Mouse (Mus musculus): Measurements from ENCODE around the gene Eps8.

Eps8 gene

GRCm38 (mm10) chr6:137519529-137520342 lies 134.9 kb downstream of the Eps8 start:
- no peak for DNase-seq (ENCODE audit: low spot score in 2 of 2)

GRCm38 (mm10) chr6:137514872-137515271 lies 139.8 kb downstream of the Eps8 start:
- no peak for DNase-seq (ENCODE audit: low spot score in 2 of 2)

- no peak for DNase-seq (ENCODE audit: low spot score in 2 of 2)
These were observed 141.9 kb downstream of the Eps8 start for GRCm38 (mm10) chr6:137512753-137513152.

- no peak for DNase-seq (ENCODE audit: low spot score in 2 of 2)
These were observed 145.2 kb downstream of the Eps8 start for GRCm38 (mm10) chr6:137509341-137510045.

- DNase-seq (ENCODE audit: low spot score in 2 of 2) = no peak
These were observed 145.7 kb downstream of the Eps8 start for GRCm38 (mm10) chr6:137508936-137509335.

GRCm38 (mm10) chr6:137506563-137506962 lies 148.1 kb downstream of the Eps8 start:
- no peak for DNase-seq (ENCODE audit: low spot score in 2 of 2)

GRCm38 (mm10) chr6:137505555-137506227 lies 149.0 kb downstream of the Eps8 start:
- DNase-seq (ENCODE audit: low spot score in 2 of 2) = no peak

- DNase-seq (ENCODE audit: low spot score in 2 of 2) = no peak
These were observed 150.6 kb downstream of the Eps8 start for GRCm38 (mm10) chr6:137504052-137504451.

GRCm38 (mm10) chr6:137503462-137503861 lies 151.2 kb downstream of the Eps8 start:
- DNase-seq (ENCODE audit: low spot score in 2 of 2) = no peak

GRCm38 (mm10) chr6:137503009-137503408 lies 151.7 kb downstream of the Eps8 start:
- DNase-seq (ENCODE audit: low spot score in 2 of 2) = no peak

- no peak for DNase-seq (ENCODE audit: low spot score in 2 of 2)
These were observed 155.9 kb downstream of the Eps8 start for GRCm38 (mm10) chr6:137498781-137499180.

GRCm38 (mm10) chr6:137497208-137497835 lies 157.4 kb downstream of the Eps8 start:
- DNase-seq (ENCODE audit: low spot score in 2 of 2) = no peak

GRCm38 (mm10) chr6:137496562-137496961 lies 158.1 kb downstream of the Eps8 start:
- DNase-seq (ENCODE audit: low spot score in 2 of 2) = no peak

GRCm38 (mm10) chr6:137495233-137495632 lies 159.4 kb downstream of the Eps8 start:
- DNase-seq (ENCODE audit: low spot score in 2 of 2) = no peak

- no peak for DNase-seq (ENCODE audit: low spot score in 2 of 2)
These were observed 159.9 kb downstream of the Eps8 start for GRCm38 (mm10) chr6:137494801-137495200.

- DNase-seq (ENCODE audit: low spot score in 2 of 2) = no peak
These were observed 160.6 kb downstream of the Eps8 start for GRCm38 (mm10) chr6:137494136-137494475.

- DNase-seq (ENCODE audit: low spot score in 2 of 2) = no peak
These were observed 161.2 kb downstream of the Eps8 start for GRCm38 (mm10) chr6:137493211-137494135.

GRCm38 (mm10) chr6:137492582-137492981 lies 162.1 kb downstream of the Eps8 start:
- no peak for DNase-seq (ENCODE audit: low spot score in 2 of 2)

- no peak for DNase-seq (ENCODE audit: low spot score in 2 of 2)
These were observed 163.0 kb downstream of the Eps8 start for GRCm38 (mm10) chr6:137491659-137492058.

GRCm38 (mm10) chr6:137490115-137490514 lies 164.6 kb downstream of the Eps8 start:
- no peak for DNase-seq (ENCODE audit: low spot score in 2 of 2)

GRCm38 (mm10) chr6:137487443-137487842 lies 167.2 kb downstream of the Eps8 start:
- DNase-seq (ENCODE audit: low spot score in 2 of 2) = no peak
